Mouse (Mus musculus): ENCODE measurements around the gene Eif5a.
"Not testable (repeated sequence)": the region's sequence is repeated elsewhere in the genome, so short reads cannot be mapped to it uniquely, and the experiment has no call there.

Gene Eif5a

GRCm38 (mm10) chr11:69920266-69921031 lies 1.3 kb downstream of the Eif5a start:
- DNase-seq, result no peak

GRCm38 (mm10) chr11:69919661-69920265 lies 2.0 kb downstream of the Eif5a start:
- peak; percentile 55 to 74 for DNase-seq

- no peak for DNase-seq
These were observed 2.7 kb downstream of the Eif5a start for GRCm38 (mm10) chr11:69919053-69919452.

- no peak for DNase-seq
These were observed 3.6 kb downstream of the Eif5a start for GRCm38 (mm10) chr11:69918118-69918517.

GRCm38 (mm10) chr11:69917379-69917948 lies 4.3 kb downstream of the Eif5a start:
- no peak for DNase-seq

- not testable (repeated sequence) for DNase-seq
These were observed 4.9 kb downstream of the Eif5a start for GRCm38 (mm10) chr11:69916652-69917378.

- DNase-seq, result no peak
These were observed 5.8 kb downstream of the Eif5a start for GRCm38 (mm10) chr11:69915667-69916627.

- DNase-seq, result no peak
These were observed 6.8 kb downstream of the Eif5a start for GRCm38 (mm10) chr11:69914917-69915430.

GRCm38 (mm10) chr11:69914372-69914764 lies 7.4 kb downstream of the Eif5a start:
- no peak for DNase-seq

- DNase-seq, result peak; percentile 89 to 90
These were observed 8.0 kb downstream of the Eif5a start, which contains the start of gene Gps2 for GRCm38 (mm10) chr11:69913554-69914371. TSS of gene Gps2 (plus strand) at chr11:69913888.

- no peak for DNase-seq
These were observed 8.8 kb downstream of the Eif5a start for GRCm38 (mm10) chr11:69912716-69913530.

- DNase-seq, result no peak
These were observed 10.1 kb downstream of the Eif5a start for GRCm38 (mm10) chr11:69911701-69912100.

GRCm38 (mm10) chr11:69910781-69911560 lies 10.8 kb downstream of the Eif5a start:
- no peak for DNase-seq

GRCm38 (mm10) chr11:69910177-69910576 lies 11.6 kb downstream of the Eif5a start:
- no peak for DNase-seq

GRCm38 (mm10) chr11:69909174-69909573 lies 12.6 kb downstream of the Eif5a start:
- no peak for DNase-seq

GRCm38 (mm10) chr11:69908645-69909044 lies 13.1 kb downstream of the Eif5a start:
- DNase-seq, result no peak

- DNase-seq, result no peak
These were observed 17.4 kb downstream of the Eif5a start for GRCm38 (mm10) chr11:69904311-69904710.

GRCm38 (mm10) chr11:69902972-69903371 lies 18.8 kb downstream of the Eif5a start:
- DNase-seq, result no peak

- no peak for DNase-seq
These were observed 19.8 kb downstream of the Eif5a start for GRCm38 (mm10) chr11:69901993-69902392.
